8 mouse cellular contexts compared by ENCODE assay signal in the genomic region with DNA sequence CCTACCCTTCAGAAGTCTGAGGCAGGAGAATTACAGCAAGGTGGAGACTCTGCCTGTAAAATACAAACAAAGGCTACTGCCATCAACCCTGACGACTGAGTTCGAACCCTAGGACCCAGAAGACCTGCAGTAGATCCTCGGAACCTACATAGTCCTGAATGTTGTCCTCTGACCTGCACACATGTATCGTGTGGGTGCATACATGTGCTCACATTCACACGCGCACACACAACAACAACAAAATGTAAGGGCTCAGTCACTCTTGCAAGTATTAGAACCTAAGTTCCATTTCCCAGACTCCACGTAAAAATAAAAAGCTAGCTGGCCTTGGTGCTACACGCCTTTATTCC. TPM values are rescaled to one million over a fixed set of nuclear protein-coding genes. Genes with fewer than 3 reads are reported as not detected.
A peak's percentile ranks its signal among the peaks of the same experiment; 100 is the strongest.
DNase-seq lines count a peak whose midpoint lies in the region; ATAC-seq lines count a peak whose summit lies in the region.

No protein-coding gene starts in this region.

- no peak for ATAC-seq in lung, embryonic 15.5 days (ENCODE audit: borderline replicate concordance, extremely low read depth, low FRiP score, low TSS enrichment)
- ATAC-seq in erythroblast, adult 5-6 weeks (replicated peaks; ENCODE audit: low FRiP score, poor library complexity, severe bottlenecking), result peak; percentile 34
- ATAC-seq in neural tube, embryonic 14.5 days (ENCODE audit: low read depth), result no peak; the same call in 1 of the 2 replicates
- ATAC-seq in CD4-positive, CD25-positive, alpha-beta regulatory T cell, adult 4 months, result no peak
- ATAC-seq in activated CD4-positive, CD25-positive, alpha-beta regulatory T cell, adult 4 months, result no peak

- H3K4me1 ChIP-seq in lung, embryonic 15.5 days, result peaks cover 15% of the 10 kb centered on the region
- peaks cover 24% of the 10 kb centered on the region for H3K4me1 ChIP-seq in limb, embryonic 10.5 days
- peaks cover 15% of the 10 kb centered on the region for H3K4me1 ChIP-seq in neural tube, embryonic 14.5 days (ENCODE audit: control insufficient read depth, insufficient read depth, low read length)

- H3K4me3 ChIP-seq in lung, embryonic 15.5 days, result peak overlapping the region; percentile 97
- peak overlapping the region; percentile 99 for H3K4me3 ChIP-seq in limb, embryonic 10.5 days
- peak overlapping the region; percentile 79 for H3K4me3 ChIP-seq in neural tube, embryonic 14.5 days (ENCODE audit: low read depth, low read length)

- no peak for DNase-seq in lung, postnatal 14 days
- DNase-seq in limb, embryonic 10.5 days (ENCODE audit: low spot score), result no peak
- DNase-seq in kidney, adult 9 months, result no peak

- H3K9ac ChIP-seq in lung, embryonic 15.5 days, result peak overlapping the region; percentile 50
- peak overlapping the region; percentile 82 for H3K9ac ChIP-seq in neural tube, embryonic 14.5 days (replicated peaks; ENCODE audit: low read depth, low read length)

- H3K27me3 ChIP-seq in lung, embryonic 15.5 days, result no peaks in the 10 kb centered on the region; the same call in 1 of the 2 replicates
- 0 out of 2 replicates have a peak, but pooled peaks cover 3% of the 10 kb centered on the region for H3K27me3 ChIP-seq in limb, embryonic 10.5 days (ENCODE audit: low read depth, poor library complexity, severe bottlenecking)
- H3K27me3 ChIP-seq in neural tube, embryonic 14.5 days (ENCODE audit: control insufficient read depth, insufficient read depth, low read length), result no peaks in the 10 kb centered on the region

- 0 out of 2 replicates have a peak overlapping the region, but pooled peaks have one; percentile 29 for H3K27ac ChIP-seq in lung, embryonic 15.5 days
- H3K27ac ChIP-seq in limb, embryonic 10.5 days, result peak overlapping the region; percentile 92
- peak overlapping the region; percentile 80 for H3K27ac ChIP-seq in neural tube, embryonic 14.5 days (ENCODE audit: low read depth, low read length)

- no peaks in the 10 kb centered on the region for H3K9me3 ChIP-seq in lung, embryonic 15.5 days
- H3K9me3 ChIP-seq in limb, embryonic 10.5 days (replicated peaks), result no peaks in the 10 kb centered on the region
- no peaks in the 10 kb centered on the region for H3K9me3 ChIP-seq in neural tube, embryonic 14.5 days (ENCODE audit: control insufficient read depth, low read length)

- peak overlapping the region; percentile 81 for H3K4me2 ChIP-seq in lung, embryonic 15.5 days
- H3K4me2 ChIP-seq in neural tube, embryonic 14.5 days (ENCODE audit: low read depth, low read length), result peak overlapping the region; percentile 72

- 22% methylated on average over 8 of the region's 8 CpGs for WGBS in lung, embryonic 15.5 days
- 32% methylated on average over 8 of the region's 8 CpGs for WGBS in limb, embryonic 10.5 days
- 26% methylated on average over 8 of the region's 8 CpGs for WGBS in neural tube, embryonic 14.5 days

- H3K36me3 ChIP-seq in lung, embryonic 15.5 days, result peaks cover 24% of the 10 kb centered on the region
- H3K36me3 ChIP-seq in limb, embryonic 10.5 days, result peaks cover 33% of the 10 kb centered on the region
- H3K36me3 ChIP-seq in neural tube, embryonic 14.5 days (ENCODE audit: control insufficient read depth, insufficient read depth, low read length), result peaks cover 13% of the 10 kb centered on the region

RNA-seq across cellular contexts. Expression of a gene that starts 0.6 kb away (rescaled TPM):
- 33.8 and 35.6 TPM in 2 replicates for polyA plus RNA-seq in lung, embryonic 15.5 days (2015; fragmentation: Nextera tagmentation; extraction: Ambion mirVana)
- total RNA-seq in erythroblast, adult 5-6 weeks (2015; ENCODE audit: low replicate concordance), result 21.3 and 40.3 TPM in 2 replicates
- 19.7 and 31.7 TPM in 2 replicates for total RNA-seq in erythroblast, adult 5-6 weeks (2017; ENCODE audit: low replicate concordance)
- 43.2 and 45.5 TPM in 2 replicates for polyA plus RNA-seq in limb, embryonic 10.5 days (2016; fragmentation: Nextera tagmentation; extraction: Ambion mirVana)
- polyA plus RNA-seq in neural tube, embryonic 14.5 days (2014; fragmentation: Nextera tagmentation; extraction: Ambion mirVana), result 30.9 and 32.6 TPM in 2 replicates
- 10 to 100 TPM; 28.3 to 31.6 TPM for polyA plus RNA-seq in CD4-positive, CD25-positive, alpha-beta regulatory T cell, adult 4 months (2017; shearing (Covaris generic))
- polyA plus RNA-seq in activated CD4-positive, CD25-positive, alpha-beta regulatory T cell, adult 4 months (2017; shearing (Covaris generic)), result 10 to 100 TPM; 24.3 to 24.7 TPM

RNA-seq across cellular contexts. Expression of a gene that starts 28.2 kb away (rescaled TPM):
- polyA plus RNA-seq in lung, embryonic 15.5 days (2015; fragmentation: Nextera tagmentation; extraction: Ambion mirVana), result 12.4 and 12.5 TPM in 2 replicates
- total RNA-seq in erythroblast, adult 5-6 weeks (2015; ENCODE audit: low replicate concordance), result 0.96 and 4.2 TPM in 2 replicates
- 2.4 and 2.8 TPM in 2 replicates for total RNA-seq in erythroblast, adult 5-6 weeks (2017; ENCODE audit: low replicate concordance)
- 12.6 and 13.5 TPM in 2 replicates for polyA plus RNA-seq in limb, embryonic 10.5 days (2016; fragmentation: Nextera tagmentation; extraction: Ambion mirVana)
- 4.6 and 4.8 TPM in 2 replicates for polyA plus RNA-seq in neural tube, embryonic 14.5 days (2014; fragmentation: Nextera tagmentation; extraction: Ambion mirVana)
- polyA plus RNA-seq in CD4-positive, CD25-positive, alpha-beta regulatory T cell, adult 4 months (2017; shearing (Covaris generic)), result 1 to 10 TPM; 8.2 to 9.4 TPM
- 1 to 10 TPM; 6.2 to 6.6 TPM for polyA plus RNA-seq in activated CD4-positive, CD25-positive, alpha-beta regulatory T cell, adult 4 months (2017; shearing (Covaris generic))

Comparison
In these comparisons a context has a peak if more than half of its experiments do, and no peak if none do; other contexts are left out.
1. H3K27ac ChIP-seq: peak in every context shown above with its lines; median percentile 92 in limb, embryonic 10.5 days; 80 in neural tube, embryonic 14.5 days; 29 in lung, embryonic 15.5 days.